Mouse (Mus musculus): ENCODE measurements at regions not wholly inside any gene's neighbourhood (a gene's known extent, or its start where the extent isn't known, plus 50 kb on each side); places are given as distances from the start of the nearest gene placed in this dataset.

- no peak for TF ChIP-seq POLR2A (IDR thresholded peaks at IDR 0.05; ENCODE audit: insufficient read length, low read depth)
- TF ChIP-seq USF1 (IDR thresholded peaks at IDR 0.05; ENCODE audit: low read depth) = no peak
- no peak for TF ChIP-seq TCF12 (IDR thresholded peaks at IDR 0.05; ENCODE audit: insufficient read depth, poor library complexity, severe bottlenecking)
- no peak for TF ChIP-seq REST (IDR thresholded peaks at IDR 0.05; ENCODE audit: insufficient read depth, insufficient read length)
- no peak for TF ChIP-seq POLR2AphosphoS2 (IDR thresholded peaks at IDR 0.05; ENCODE audit: insufficient read length, low read depth)
- no peak for TF ChIP-seq MYOD1 (IDR thresholded peaks at IDR 0.05; ENCODE audit: control insufficient read depth in 1 of 3, insufficient read length in 2 of 3, low read depth in 2 of 3)
- TF ChIP-seq TCF3 (IDR thresholded peaks at IDR 0.05; ENCODE audit: insufficient read length, low read depth) = no peak
- no peak for TF ChIP-seq MAX (IDR thresholded peaks at IDR 0.05; ENCODE audit: low read depth)
- no peak for TF ChIP-seq CEBPB (IDR thresholded peaks at IDR 0.05; ENCODE audit: insufficient read depth, poor library complexity, severe bottlenecking)
- no peak for TF ChIP-seq MYOG (IDR thresholded peaks at IDR 0.05; ENCODE audit: control insufficient read depth in 1 of 3, insufficient read depth in 1 of 3, insufficient read length in 2 of 3, low read depth in 2 of 3)
- no peak for TF ChIP-seq SRF (IDR thresholded peaks at IDR 0.05; ENCODE audit: control insufficient read depth, insufficient read length, low read depth)
Observed at GRCm38 (mm10) chr4:125898631-125899348, 125.6 kb upstream of the Csf3r start.
